Mouse (Mus musculus) right cerebral cortex, postnatal 4 days (tissue): ENCODE data around the gene Vmn1r5.
"Not testable (repeated sequence)": the region's sequence is repeated elsewhere in the genome, so short reads cannot be mapped to it uniquely, and the experiment has no call there.

Experiments
- DNase-seq: peaks from one replicate; pipeline ENCODE4 v3.0.0-alpha.2; 2022

Vmn1r5 gene

GRCm38 (mm10) chr6:56969973-56970372 is at the start of gene Vmn1r5:
TSS of gene Vmn1r5 (plus strand) at chr6:56970273.
- DNase-seq: no peak

DNA sequence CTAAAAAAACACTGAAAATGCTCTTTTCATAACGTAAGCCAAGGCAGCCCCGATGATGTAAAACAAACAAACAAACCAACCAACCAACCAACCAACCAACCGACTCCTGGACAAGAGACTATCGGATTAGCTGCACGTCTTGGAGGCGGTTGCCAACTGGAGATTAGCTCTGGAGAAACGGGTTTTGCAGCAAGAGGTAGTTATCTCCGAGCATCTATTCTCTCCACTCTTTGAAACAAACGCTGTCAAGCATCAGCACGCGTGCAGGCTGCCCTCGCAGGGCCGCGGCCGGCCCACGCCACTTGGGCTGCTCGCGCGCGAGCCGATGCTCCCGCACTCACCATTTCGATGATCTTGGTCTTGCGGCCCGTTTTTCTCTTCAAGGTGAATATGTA is 46.7 kb upstream of the Vmn1r5 start:
- no peak for DNase-seq

DNA sequence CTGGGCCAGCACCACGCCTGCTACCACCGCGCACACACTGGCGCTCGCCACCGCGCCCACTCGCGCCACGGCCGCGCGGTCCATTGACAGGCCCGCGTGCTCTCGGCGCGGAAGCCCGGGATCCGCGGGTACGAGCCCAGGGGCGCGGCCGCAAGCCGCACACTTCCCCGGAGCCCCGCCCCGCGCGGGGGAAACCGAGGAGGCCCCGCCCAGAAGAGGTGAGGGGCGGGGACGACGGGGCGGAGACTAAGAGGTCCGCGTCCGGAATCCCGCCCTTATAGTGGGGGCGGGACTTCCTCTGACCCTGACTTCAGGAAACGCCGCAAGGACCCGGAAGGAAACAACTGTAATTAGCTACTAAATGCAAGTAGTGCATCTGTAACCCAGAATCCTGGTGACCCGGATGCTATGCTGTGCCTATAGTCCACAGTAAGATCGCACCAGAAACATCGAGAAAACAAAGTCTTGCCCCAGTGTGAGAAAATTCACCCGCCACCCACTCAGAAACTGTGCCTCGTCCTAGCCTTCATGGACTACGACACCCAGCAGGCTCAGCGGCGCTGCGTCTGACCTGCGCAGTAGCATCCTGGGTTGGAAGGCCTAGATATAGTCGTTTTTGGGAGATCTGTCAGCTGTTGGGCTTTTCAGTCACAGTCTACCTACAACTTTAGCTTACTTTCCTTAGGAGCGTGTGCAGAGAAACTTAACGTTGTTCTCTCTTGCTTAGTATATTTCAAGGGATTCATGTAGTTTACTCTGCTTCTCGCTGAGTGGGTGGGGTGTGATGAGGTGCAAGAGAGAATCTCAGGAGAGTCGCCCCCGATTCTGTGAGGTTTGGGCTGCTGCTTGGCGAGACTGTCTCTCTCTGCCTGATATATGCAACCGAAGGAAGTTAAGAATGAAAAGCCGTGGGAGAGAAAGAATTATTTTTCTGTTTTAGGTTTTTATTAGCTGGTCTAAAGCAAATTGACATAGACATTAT is 46.1 kb upstream of the Vmn1r5 start, which contains the start of the genes Nt5c3 and Vmn1r4:
Gene Nt5c3, minus strand, starts transcription at position 207 of the 982 bp plus-strand sequence.
Gene Vmn1r4, plus strand, starts transcription at position 290 of the 982 bp plus-strand sequence.
- DNase-seq: peak; percentile 88

- DNase-seq: no peak
Measured at GRCm38 (mm10) chr6:56931648-56932415, 38.2 kb upstream of the Vmn1r5 start.

- DNase-seq: no peak
Measured at GRCm38 (mm10) chr6:56932464-56932863, 37.6 kb upstream of the Vmn1r5 start.

DNA sequence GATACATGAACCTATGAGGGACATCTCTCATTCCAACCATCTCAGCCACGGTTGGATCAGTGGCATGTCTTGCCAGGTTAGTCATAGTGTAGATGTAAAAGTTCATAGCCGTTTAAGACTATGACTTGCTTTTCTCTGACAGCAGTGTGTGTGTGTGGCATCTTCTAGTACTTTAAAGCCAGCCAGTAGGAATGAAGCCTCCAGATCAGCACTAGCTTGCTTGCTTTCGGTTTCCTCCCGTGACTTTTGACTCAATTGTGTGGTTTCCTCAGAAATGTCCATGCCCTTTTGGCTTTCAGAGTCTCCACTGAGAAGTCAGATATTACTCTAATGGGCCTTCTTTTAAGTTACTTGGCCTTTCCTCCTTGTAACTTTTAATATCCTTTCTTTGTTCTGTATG is 35.7 kb upstream of the Vmn1r5 start:
- no peak for DNase-seq

DNA sequence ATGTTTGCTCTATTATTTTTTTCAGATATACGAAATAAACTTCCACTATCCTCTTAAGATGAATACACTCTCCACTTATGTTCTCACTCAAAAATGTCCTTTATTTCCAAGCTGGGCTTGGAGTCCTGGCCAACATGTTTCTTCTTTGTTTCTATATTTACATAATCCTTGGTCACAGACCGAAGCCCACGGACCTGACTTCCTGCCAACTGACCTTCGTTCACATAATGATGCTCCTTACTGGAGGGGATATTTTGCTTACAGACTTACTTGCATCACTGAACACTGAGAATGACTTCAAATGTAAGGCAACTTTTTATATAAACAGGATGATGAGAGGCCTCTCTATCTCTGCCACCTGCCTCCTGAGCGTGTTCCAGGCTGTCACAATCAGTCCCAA is 13.6 kb upstream of the Vmn1r5 start:
- DNase-seq: no peak

DNA sequence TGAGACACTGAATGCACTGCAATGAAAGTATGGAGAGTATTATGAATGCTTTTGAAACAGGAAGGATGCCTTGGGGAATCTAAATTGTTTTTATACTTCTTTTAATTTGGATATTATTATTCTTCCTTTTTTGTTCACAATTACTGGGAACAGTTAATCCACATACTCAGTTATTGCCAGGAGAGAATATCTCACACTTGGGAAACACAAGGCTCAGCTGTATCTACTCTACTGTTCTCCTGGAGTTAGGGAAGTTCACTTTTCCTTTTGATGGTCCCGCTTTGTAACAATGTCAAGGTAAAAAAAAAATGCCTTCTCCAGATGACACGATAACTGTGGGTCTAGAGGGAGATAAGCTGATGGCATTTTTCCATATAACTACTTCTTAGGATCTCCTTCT is 26.9 kb downstream of the Vmn1r5 start, which contains the start of gene Vmn1r6:
Gene Vmn1r6, plus strand, starts transcription at position 301 of the 400 bp plus-strand sequence.
- DNase-seq: no peak

- not testable (repeated sequence) for DNase-seq
Measured at GRCm38 (mm10) chr6:57025224-57025623, 55.2 kb downstream of the Vmn1r5 start, which contains the start of gene Vmn1r7. TSS of gene Vmn1r7 (minus strand) at chr6:57025324.

GRCm38 (mm10) chr6:57031984-57032383 is 61.9 kb downstream of the Vmn1r5 start, which contains the start of gene Vmn1r8:
TSS of gene Vmn1r8 (plus strand) at chr6:57032284.
- no peak for DNase-seq

DNA sequence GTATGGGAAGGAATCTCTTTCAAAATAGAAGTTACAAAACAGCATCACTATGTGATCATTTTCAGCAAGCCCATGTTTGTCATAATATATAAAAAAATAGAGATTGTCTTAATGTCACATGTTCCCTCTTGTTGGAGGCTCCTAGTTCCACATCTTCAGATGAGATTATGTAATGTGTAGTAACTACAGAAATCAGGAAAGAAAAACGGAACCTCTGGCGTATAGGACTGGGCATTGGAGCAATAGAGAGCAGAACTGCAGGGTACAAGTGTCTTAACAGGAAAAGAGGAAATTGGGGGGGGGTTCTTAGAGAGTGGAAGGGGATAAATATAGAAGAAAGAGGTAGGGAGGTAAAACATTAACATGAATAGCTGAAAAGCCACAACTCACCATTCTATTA is 64.6 kb downstream of the Vmn1r5 start:
- DNase-seq: no peak
